8 mouse cellular contexts compared by ENCODE assay signal in genomic region chr16:97169901-97170512, GRCm38 (mm10). TPM values are rescaled to one million over a fixed set of nuclear protein-coding genes. Genes with fewer than 3 reads are reported as not detected.
DNase-seq lines count a peak whose midpoint lies in the region; ATAC-seq and TF ChIP-seq lines count a peak whose summit lies in the region.

No protein-coding gene starts in this region.

- H3K36me3 ChIP-seq in testis, adult 2 months (ENCODE audit: control insufficient read depth, insufficient read depth, low read length) = no peaks in the 10 kb centered on the region
- H3K36me3 ChIP-seq in neural tube, embryonic 14.5 days (ENCODE audit: control insufficient read depth, insufficient read depth, low read length) = no peaks in the 10 kb centered on the region

- DNase-seq in cerebellum, postnatal 36 days = peak; percentile 20 to 28
- DNase-seq in cerebellum, adult 11-12 months = no peak
- no peak for DNase-seq in testis, postnatal 10 days (ENCODE audit: low spot score)
- peak; percentile 51 to 54 for DNase-seq in layer of hippocampus, postnatal 36 days
- DNase-seq in gastrocnemius, postnatal 25 days = no peak
- DNase-seq in gastrocnemius, adult 8-10 months (ENCODE audit: low spot score in 2 of 2) = no peak

- H3K9ac ChIP-seq in neural tube, embryonic 14.5 days (replicated peaks; ENCODE audit: low read depth, low read length) = peak overlapping the region; percentile 95

- no peak for TF ChIP-seq CTCF in testis, adult 2 months (IDR thresholded peaks at IDR 0.05; ENCODE audit: control insufficient read depth, insufficient read depth, insufficient replicate concordance, low read depth, low read length)

- ATAC-seq in neural tube, embryonic 14.5 days (ENCODE audit: low read depth) = peak; percentile 32

- no peak for TF ChIP-seq POLR2A in testis, adult 2 months (IDR thresholded peaks at IDR 0.05; ENCODE audit: control insufficient read depth, low read depth, low read length)

- peak overlapping the region; percentile 36; the same call in 1 of the 2 replicates for H3K4me3 ChIP-seq in testis, adult 2 months (ENCODE audit: control insufficient read depth, low read depth, low read length)
- H3K4me3 ChIP-seq in neural tube, embryonic 14.5 days (ENCODE audit: low read depth, low read length) = peak overlapping the region; percentile 69

- WGBS in neural tube, embryonic 14.5 days = under 1% methylated on average over 50 of the region's 51 CpGs

- H3K4me2 ChIP-seq in neural tube, embryonic 14.5 days (ENCODE audit: low read depth, low read length) = peak overlapping the region; percentile 74

- peaks cover 8% of the 10 kb centered on the region for H3K4me1 ChIP-seq in testis, adult 2 months (ENCODE audit: control insufficient read depth, insufficient read depth, low read length)
- H3K4me1 ChIP-seq in neural tube, embryonic 14.5 days (ENCODE audit: control insufficient read depth, insufficient read depth, low read length) = peaks cover 15% of the 10 kb centered on the region; the same call in 1 of the 2 replicates

- H3K27me3 ChIP-seq in testis, adult 2 months (ENCODE audit: control insufficient read depth, insufficient read depth, low read length) = no peaks in the 10 kb centered on the region
- H3K27me3 ChIP-seq in neural tube, embryonic 14.5 days (ENCODE audit: control insufficient read depth, insufficient read depth, low read length) = peaks cover 6% of the 10 kb centered on the region; the same call in 1 of the 2 replicates

- H3K27ac ChIP-seq in testis, adult 2 months (ENCODE audit: control insufficient read depth, insufficient read depth, low read depth, low read length) = no peak overlapping the region
- peak overlapping the region; percentile 94 for H3K27ac ChIP-seq in neural tube, embryonic 14.5 days (ENCODE audit: low read depth, low read length)

- no peaks in the 10 kb centered on the region for H3K9me3 ChIP-seq in neural tube, embryonic 14.5 days (ENCODE audit: control insufficient read depth, low read length)

RNA-seq across cellular contexts. Expression of gene Dscam, which starts 0.5 kb away (rescaled TPM):
- 0.61 and 0.94 TPM in 2 replicates for polyA plus RNA-seq in testis, adult 2 months (2012; rRNA removed)
- 10 to 100 TPM; 38.2 to 43.0 TPM for total RNA-seq in layer of hippocampus, postnatal 36 days (2021)
- polyA plus RNA-seq in neural tube, embryonic 14.5 days (2014; fragmentation: Nextera tagmentation; extraction: Ambion mirVana) = 17.1 and 19.9 TPM in 2 replicates
- total RNA-seq in gastrocnemius, postnatal 25 days (2021) = not detected
- total RNA-seq in gastrocnemius, adult 8-10 months (2022) = under 1 TPM in 3 of 4 experiments, not detected in 1; 0.02 to 0.11 (median 0.04) TPM

Comparison
In these comparisons a context has a peak if more than half of its experiments do, and no peak if none do; other contexts are left out.
1. DNase-seq: peak in cerebellum, postnatal 36 days (2 of 2) and layer of hippocampus, postnatal 36 days (2 of 2); none in cerebellum, adult 11-12 months (single experiment), testis, postnatal 10 days (single experiment), gastrocnemius, postnatal 25 days (single experiment) and gastrocnemius, adult 8-10 months (0 of 2).
2. RNA of gene Dscam, which starts 0.5 kb away (total RNA-seq): 38.2 to 43.0 TPM in layer of hippocampus, postnatal 36 days; not detected in gastrocnemius, postnatal 25 days and 0.02 to 0.11 TPM in gastrocnemius, adult 8-10 months; every median in the first group is over 10 times any median in the second.